Mouse (Mus musculus): Measurements from ENCODE around the gene Rnf157. TPM values are rescaled to one million over a fixed set of nuclear protein-coding genes. Genes with fewer than 3 reads are reported as not detected.
"Not testable (repeated sequence)": the region's sequence is repeated elsewhere in the genome, so short reads cannot be mapped to it uniquely, and the experiment has no call there.

The Rnf157 gene
- polyA plus RNA-seq, 1 experiment from 2014 or later, result 19.9 TPM

GRCm38 (mm10) chr11:116412028-116412827 is 604 bp downstream of the Rnf157 start:
- Histone ChIP-seq H3K36me3 (ENCODE audit: control insufficient read depth, insufficient read depth, low read length) (no peaks in the 10 kb centered on the region), H3K9me3 (ENCODE audit: control insufficient read depth, low read length) (no peaks in the 10 kb centered on the region), H3K27ac (ENCODE audit: low read depth) (peak overlapping the region; percentile 71), H3K4me1 (replicated peaks; ENCODE audit: control insufficient read depth, insufficient read depth, low read length) (peaks cover 29% of the 10 kb centered on the region), H3K27me3 (replicated peaks; ENCODE audit: control insufficient read depth, insufficient read depth, low read length) (no peaks in the 10 kb centered on the region), H3K4me2 (ENCODE audit: low read length) (peak overlapping the region; percentile 97), H3K4me3 (ENCODE audit: low read depth, low read length) (peak overlapping the region; percentile 73), H3K9ac (ENCODE audit: low read length) (peak overlapping the region; percentile 85)
- under 1% methylated on average over 74 of the region's 76 CpGs for WGBS
- ATAC-seq (replicated peaks; ENCODE audit: low FRiP score, low TSS enrichment, low read depth) (0 out of 2 replicates have a peak, but pooled peaks have one; percentile 30), DNase-seq (ENCODE audit: low spot score) (no peak)

GRCm38 (mm10) chr11:116411582-116411981 is 1.2 kb downstream of the Rnf157 start:
- Histone ChIP-seq H3K36me3 (ENCODE audit: control insufficient read depth, insufficient read depth, low read length) (no peaks in the 10 kb centered on the region), H3K4me1 (replicated peaks; ENCODE audit: control insufficient read depth, insufficient read depth, low read length) (peaks cover 29% of the 10 kb centered on the region), H3K27me3 (replicated peaks; ENCODE audit: control insufficient read depth, insufficient read depth, low read length) (no peaks in the 10 kb centered on the region), H3K27ac (ENCODE audit: low read depth) (no peak overlapping the region), H3K9me3 (ENCODE audit: control insufficient read depth, low read length) (no peaks in the 10 kb centered on the region), H3K4me3 (ENCODE audit: low read depth, low read length) (peak overlapping the region; percentile 73), H3K4me2 (ENCODE audit: low read length) (peak overlapping the region; percentile 97), H3K9ac (ENCODE audit: low read length) (peak overlapping the region; percentile 85; the same call in 1 of the 2 replicates)
- DNase-seq (ENCODE audit: low spot score), result no peak
- WGBS, result 32% methylated on average over 6 of the region's 6 CpGs
- ATAC-seq (replicated peaks; ENCODE audit: low FRiP score, low TSS enrichment, low read depth), result no peak

- H3K4me1 ChIP-seq (replicated peaks; ENCODE audit: control insufficient read depth, insufficient read depth, low read length), result peaks cover 22% of the 10 kb centered on the region
- H3K27ac ChIP-seq (ENCODE audit: low read depth); DNase-seq (ENCODE audit: low spot score); ATAC-seq (replicated peaks; ENCODE audit: low FRiP score, low TSS enrichment, low read depth); H3K36me3 ChIP-seq (ENCODE audit: control insufficient read depth, insufficient read depth, low read length); H3K4me2 ChIP-seq (ENCODE audit: low read length); H3K9me3 ChIP-seq (ENCODE audit: control insufficient read depth, low read length); H3K9ac ChIP-seq (ENCODE audit: low read length); H3K27me3 ChIP-seq (replicated peaks; ENCODE audit: control insufficient read depth, insufficient read depth, low read length); H3K4me3 ChIP-seq (ENCODE audit: low read depth, low read length): not testable (repeated sequence)
- 85% methylated on average over 4 of the region's 4 CpGs for WGBS
Observed at GRCm38 (mm10) chr11:116410415-116410814, 2.4 kb downstream of the Rnf157 start.

GRCm38 (mm10) chr11:116409008-116409407 is 3.8 kb downstream of the Rnf157 start:
- 91% methylated on average over 3 of the region's 3 CpGs for WGBS
- DNase-seq (ENCODE audit: low spot score) (no peak), ATAC-seq (replicated peaks; ENCODE audit: low FRiP score, low TSS enrichment, low read depth) (no peak)
- Histone ChIP-seq H3K9me3 (ENCODE audit: control insufficient read depth, low read length) (no peaks in the 10 kb centered on the region), H3K9ac (ENCODE audit: low read length) (no peak overlapping the region), H3K4me1 (replicated peaks; ENCODE audit: control insufficient read depth, insufficient read depth, low read length) (peaks cover 22% of the 10 kb centered on the region), H3K4me3 (ENCODE audit: low read depth, low read length) (no peak overlapping the region), H3K4me2 (ENCODE audit: low read length) (no peak overlapping the region), H3K36me3 (ENCODE audit: control insufficient read depth, insufficient read depth, low read length) (peaks cover 2% of the 10 kb centered on the region; the same call in 1 of the 2 replicates), H3K27me3 (replicated peaks; ENCODE audit: control insufficient read depth, insufficient read depth, low read length) (no peaks in the 10 kb centered on the region), H3K27ac (ENCODE audit: low read depth) (no peak overlapping the region)

GRCm38 (mm10) chr11:116406231-116406728 is 6.6 kb downstream of the Rnf157 start:
- ATAC-seq (replicated peaks; ENCODE audit: low FRiP score, low TSS enrichment, low read depth) (no peak), DNase-seq (ENCODE audit: low spot score) (no peak)
- Histone ChIP-seq H3K4me2 (ENCODE audit: low read length) (no peak overlapping the region), H3K4me3 (ENCODE audit: low read depth, low read length) (no peak overlapping the region), H3K9ac (ENCODE audit: low read length) (no peak overlapping the region), H3K27ac (ENCODE audit: low read depth) (no peak overlapping the region), H3K36me3 (ENCODE audit: control insufficient read depth, insufficient read depth, low read length) (peaks cover 12% of the 10 kb centered on the region), H3K9me3 (ENCODE audit: control insufficient read depth, low read length) (no peaks in the 10 kb centered on the region), H3K27me3 (replicated peaks; ENCODE audit: control insufficient read depth, insufficient read depth, low read length) (no peaks in the 10 kb centered on the region), H3K4me1 (replicated peaks; ENCODE audit: control insufficient read depth, insufficient read depth, low read length) (peaks cover 8% of the 10 kb centered on the region)
- WGBS, result 93% methylated on average over 16 of the region's 16 CpGs

- 84% methylated on average over 4 of the region's 4 CpGs for WGBS
- Histone ChIP-seq H3K9me3 (ENCODE audit: control insufficient read depth, low read length) (no peaks in the 10 kb centered on the region), H3K9ac (ENCODE audit: low read length) (no peak overlapping the region), H3K4me2 (ENCODE audit: low read length) (no peak overlapping the region), H3K4me3 (ENCODE audit: low read depth, low read length) (no peak overlapping the region), H3K4me1 (replicated peaks; ENCODE audit: control insufficient read depth, insufficient read depth, low read length) (0 out of 2 replicates have a peak, but pooled peaks cover under 1% of the 10 kb centered on the region), H3K27ac (ENCODE audit: low read depth) (no peak overlapping the region), H3K27me3 (replicated peaks; ENCODE audit: control insufficient read depth, insufficient read depth, low read length) (no peaks in the 10 kb centered on the region), H3K36me3 (ENCODE audit: control insufficient read depth, insufficient read depth, low read length) (peaks cover 12% of the 10 kb centered on the region)
- DNase-seq (ENCODE audit: low spot score), result no peak
- ATAC-seq (replicated peaks; ENCODE audit: low FRiP score, low TSS enrichment, low read depth), result no peak
Observed at GRCm38 (mm10) chr11:116405601-116406000, 7.2 kb downstream of the Rnf157 start.

GRCm38 (mm10) chr11:116400560-116400959 is 12.3 kb downstream of the Rnf157 start:
- H3K27me3 ChIP-seq (replicated peaks; ENCODE audit: control insufficient read depth, insufficient read depth, low read length), result no peaks in the 10 kb centered on the region
- DNase-seq (ENCODE audit: low spot score) (no peak), ATAC-seq (replicated peaks; ENCODE audit: low FRiP score, low TSS enrichment, low read depth) (no peak)
- H3K27ac ChIP-seq (ENCODE audit: low read depth), result peak overlapping the region; percentile 20
- H3K9ac ChIP-seq (ENCODE audit: low read length), result no peak overlapping the region; the same call in 1 of the 2 replicates
- peaks cover 17% of the 10 kb centered on the region for H3K36me3 ChIP-seq (ENCODE audit: control insufficient read depth, insufficient read depth, low read length)
- H3K4me1 ChIP-seq (replicated peaks; ENCODE audit: control insufficient read depth, insufficient read depth, low read length), result peaks cover 3% of the 10 kb centered on the region; the same call in 1 of the 2 replicates
- no peaks in the 10 kb centered on the region for H3K9me3 ChIP-seq (ENCODE audit: control insufficient read depth, low read length)
- H3K4me3 ChIP-seq (ENCODE audit: low read depth, low read length), result no peak overlapping the region
- H3K4me2 ChIP-seq (ENCODE audit: low read length), result no peak overlapping the region
- WGBS, result 12% methylated on average over 4 of the region's 4 CpGs

- H3K4me3 ChIP-seq (ENCODE audit: low read depth, low read length), result no peak overlapping the region
- H3K36me3 ChIP-seq (ENCODE audit: control insufficient read depth, insufficient read depth, low read length), result peaks cover 12% of the 10 kb centered on the region
- H3K4me1 ChIP-seq (replicated peaks; ENCODE audit: control insufficient read depth, insufficient read depth, low read length), result peaks cover 3% of the 10 kb centered on the region; the same call in 1 of the 2 replicates
- 84% methylated on average over 11 of the region's 11 CpGs for WGBS
- 0 out of 2 replicates have a peak overlapping the region, but pooled peaks have one; percentile 47 for H3K27ac ChIP-seq (ENCODE audit: low read depth)
- no peak for DNase-seq (ENCODE audit: low spot score)
- H3K27me3 ChIP-seq (replicated peaks; ENCODE audit: control insufficient read depth, insufficient read depth, low read length), result no peaks in the 10 kb centered on the region
- no peak overlapping the region for H3K9ac ChIP-seq (ENCODE audit: low read length)
- no peak for ATAC-seq (replicated peaks; ENCODE audit: low FRiP score, low TSS enrichment, low read depth)
- H3K4me2 ChIP-seq (ENCODE audit: low read length), result no peak overlapping the region
- no peaks in the 10 kb centered on the region for H3K9me3 ChIP-seq (ENCODE audit: control insufficient read depth, low read length)
Observed at GRCm38 (mm10) chr11:116398348-116398677, 14.5 kb downstream of the Rnf157 start.
